Mouse (Mus musculus): Measurements from ENCODE around the gene Klra1.
"Not testable (repeated sequence)": the region's sequence is repeated elsewhere in the genome, so short reads cannot be mapped to it uniquely, and the experiment has no call there.

The Klra1 gene

DNA sequence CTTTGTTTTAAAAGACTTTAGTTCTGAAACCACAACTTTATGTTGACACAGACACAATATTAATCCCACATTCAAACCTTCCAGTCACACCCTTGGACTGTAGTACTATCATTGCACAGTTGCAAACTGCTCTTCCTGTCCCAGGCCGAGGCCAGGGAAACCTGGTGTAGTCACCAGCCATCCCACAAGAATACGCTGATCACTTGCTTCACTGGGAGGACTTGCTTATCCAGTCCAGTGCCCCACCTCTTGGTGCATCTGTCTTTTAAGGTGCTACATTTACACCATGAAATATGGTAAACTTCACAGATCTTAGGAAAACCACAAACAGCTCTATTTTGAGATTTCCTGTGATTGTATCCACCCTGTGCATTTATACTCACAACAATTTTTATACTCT is at the start of gene Klra1:
Gene Klra1 (minus strand): TSS at position 125 of the 400 bp plus-strand sequence.
- in situ Hi-C loops (cut with MboI, MseI), result no loop called here

GRCm38 (mm10) chr6:130429511-130429910 is 42.8 kb upstream of the Klra1 start:
- in situ Hi-C loops (cut with MboI, MseI), result no loop called here

GRCm38 (mm10) chr6:130419158-130419557 is 32.5 kb upstream of the Klra1 start:
- in situ Hi-C loops (cut with MboI, MseI), result no loop called here

GRCm38 (mm10) chr6:130404882-130405281 is 18.2 kb upstream of the Klra1 start:
- in situ Hi-C loops (cut with MboI, MseI), result no loop called here

DNA sequence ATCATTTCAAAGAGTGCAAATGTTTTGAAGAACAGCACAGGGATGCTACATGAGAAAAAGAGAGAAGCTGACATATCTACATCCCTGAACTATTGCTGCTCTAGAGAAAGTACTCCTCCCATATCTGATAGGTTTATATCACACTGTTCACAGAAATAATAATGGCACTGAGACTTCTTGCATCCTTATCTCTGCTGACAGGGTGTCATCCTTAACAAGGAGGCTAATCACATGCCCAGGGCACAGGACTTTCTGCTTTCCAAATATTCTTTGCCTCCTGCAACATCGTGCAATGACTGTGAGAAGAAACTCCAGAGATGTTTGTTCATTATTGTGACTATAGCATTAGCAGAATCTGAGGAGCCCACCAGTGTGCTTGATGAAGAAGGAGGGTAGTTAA is 871 bp downstream of the Klra1 start:
- in situ Hi-C loops (cut with MboI, MseI), result no loop called here

GRCm38 (mm10) chr6:130382375-130382774 is 4.3 kb downstream of the Klra1 start:
- in situ Hi-C loops (cut with MboI, MseI), result no loop called here

GRCm38 (mm10) chr6:130345381-130345780 is 41.3 kb downstream of the Klra1 start:
- in situ Hi-C loops (cut with MboI, MseI), result not testable (repeated sequence)

DNA sequence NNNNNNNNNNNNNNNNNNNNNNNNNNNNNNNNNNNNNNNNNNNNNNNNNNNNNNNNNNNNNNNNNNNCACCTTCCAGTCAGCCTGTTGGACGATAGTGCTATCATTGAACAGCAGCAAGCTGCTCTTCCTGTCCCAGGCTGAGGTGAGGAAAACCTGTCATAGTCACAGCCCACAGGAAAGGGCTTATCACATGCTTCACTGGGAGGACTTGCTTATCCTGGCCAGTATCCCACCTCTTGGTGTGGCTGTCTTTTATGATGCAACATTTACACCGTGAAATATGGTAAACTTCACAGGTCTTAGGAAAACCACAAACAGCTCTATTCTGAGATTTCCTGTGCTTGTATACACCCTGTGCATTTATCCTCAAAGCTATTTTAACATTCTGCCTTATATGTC is 44.7 kb downstream of the Klra1 start:
- in situ Hi-C loops (cut with MboI, MseI), result not testable (repeated sequence)

DNA sequence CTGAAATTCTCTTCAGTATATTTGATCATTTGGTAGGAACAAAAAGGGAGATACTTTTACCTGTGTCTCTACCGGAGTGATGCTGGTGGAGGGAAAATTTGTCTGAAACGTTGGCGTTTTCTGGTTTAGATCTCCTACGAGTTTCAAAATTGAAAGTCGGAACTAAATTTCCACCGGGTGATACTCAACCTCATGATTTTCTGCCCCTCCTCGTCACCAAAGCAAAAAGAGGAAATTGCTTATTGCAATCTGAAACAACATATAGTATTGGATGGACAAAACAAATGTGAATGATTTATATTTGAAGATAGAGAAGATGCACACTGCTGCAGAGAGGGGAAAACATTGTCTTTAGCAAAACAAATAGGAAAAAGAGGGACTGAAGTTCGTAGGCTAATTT is 49.3 kb downstream of the Klra1 start, which contains the start of gene Klra3:
Gene Klra3 (minus strand): TSS at position 164 of the 400 bp plus-strand sequence.
- in situ Hi-C loops (cut with MboI, MseI), result no loop called here
